Mouse (Mus musculus): ENCODE measurements at regions not wholly inside any gene's neighbourhood (a gene's known extent, or its start where the extent isn't known, plus 50 kb on each side); places are given as distances from the start of the nearest gene placed in this dataset.
A peak's percentile ranks its signal among the peaks of the same experiment; 100 is the strongest.

DNA sequence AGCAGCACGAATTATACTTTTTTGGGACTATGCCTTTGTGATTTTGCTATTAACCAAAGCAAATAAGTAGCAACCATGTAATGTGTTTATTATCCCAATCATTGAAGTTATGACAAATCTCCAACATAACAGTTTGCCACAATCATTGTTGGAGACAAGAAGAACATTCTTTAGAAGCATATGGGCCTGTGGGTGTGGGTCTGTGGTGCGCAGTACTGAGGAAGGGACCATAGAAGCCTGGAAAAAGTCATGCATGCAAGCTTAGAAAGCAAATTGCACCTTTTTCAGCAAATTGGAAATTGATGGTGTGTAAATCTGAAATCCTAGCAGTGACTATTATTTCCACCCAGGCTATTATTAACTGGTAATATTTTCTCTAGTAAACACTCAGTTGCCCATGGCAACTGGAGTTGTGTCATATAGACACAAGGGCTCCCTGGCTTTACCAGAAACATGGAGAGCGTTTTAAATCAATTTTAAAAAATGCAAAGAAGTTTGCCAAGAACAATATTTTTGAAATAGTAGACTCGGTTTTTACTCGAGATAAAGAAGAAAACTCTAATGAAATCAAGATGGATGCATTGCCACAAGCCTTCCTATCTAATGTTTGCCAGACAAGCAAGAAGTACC is 325.4 kb upstream of the N6amt1 start:
- Histone ChIP-seq H3K9me3 (no peaks in the 10 kb centered on the region), H3K4me1 (peaks cover 4% of the 10 kb centered on the region; the same call in 1 of the 2 replicates), H3K27me3 (replicated peaks) (no peaks in the 10 kb centered on the region), H3K27ac (replicated peaks) (no peak overlapping the region), H3K4me2 (no peak overlapping the region), H3K9ac (no peak overlapping the region), H3K4me3 (no peak overlapping the region), H3K36me3 (no peaks in the 10 kb centered on the region)
- 55% methylated on average over 5 of the region's 5 CpGs for WGBS
- ATAC-seq (ENCODE audit: extremely low read depth, insufficient number of reproducible peaks, low FRiP score, low TSS enrichment), result no peak

DNA sequence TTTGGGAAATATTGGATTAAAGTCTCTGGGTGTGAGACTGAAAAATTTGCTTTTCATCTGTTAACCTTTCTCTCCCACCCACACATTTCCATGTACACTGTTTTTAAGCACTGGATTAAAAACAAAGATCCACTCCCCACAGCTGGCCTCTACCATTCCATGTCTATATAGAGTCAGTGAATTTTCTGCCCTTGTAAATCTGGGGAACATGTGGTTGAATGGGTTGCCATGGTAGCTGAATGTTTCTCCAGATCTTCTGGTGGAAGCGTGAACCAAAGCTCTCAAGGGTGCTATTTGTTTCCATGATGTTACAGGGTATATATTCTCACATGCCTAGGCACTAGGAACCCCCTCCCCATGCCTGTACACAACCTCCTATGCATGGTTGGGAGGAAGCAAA is 326.4 kb upstream of the N6amt1 start:
- Histone ChIP-seq H3K27ac (replicated peaks) (no peak overlapping the region), H3K4me3 (no peak overlapping the region), H3K36me3 (no peaks in the 10 kb centered on the region), H3K9ac (no peak overlapping the region), H3K4me2 (no peak overlapping the region), H3K9me3 (no peaks in the 10 kb centered on the region), H3K27me3 (replicated peaks) (no peaks in the 10 kb centered on the region), H3K4me1 (peaks cover 4% of the 10 kb centered on the region; the same call in 1 of the 2 replicates)
- ATAC-seq (ENCODE audit: extremely low read depth, insufficient number of reproducible peaks, low FRiP score, low TSS enrichment), result no peak
- WGBS, result 61% methylated on average over 1 of the region's 1 CpGs

DNA sequence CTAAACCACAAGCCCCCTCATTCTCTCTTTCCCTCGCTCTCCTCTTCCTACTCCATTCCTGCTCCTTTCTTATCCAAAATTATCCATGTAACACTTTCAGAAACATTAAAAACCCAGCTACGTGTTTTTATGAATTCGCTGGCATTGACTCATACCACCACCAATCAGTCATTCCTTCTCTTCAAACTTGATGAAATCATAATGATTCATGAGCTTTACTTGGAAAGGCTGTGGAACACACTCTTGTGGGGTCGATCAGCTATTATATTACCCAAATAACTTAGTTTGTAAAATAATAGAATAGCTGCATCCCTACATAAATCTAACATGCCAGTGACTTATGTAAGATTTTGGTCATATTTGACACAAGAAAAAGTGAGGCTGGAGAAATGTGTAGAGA is 331.9 kb upstream of the N6amt1 start:
- 81% methylated on average over 4 of the region's 4 CpGs for WGBS
- no peak overlapping the region for H3K9ac ChIP-seq
- H3K4me2 ChIP-seq, result no peak overlapping the region
- H3K27me3 ChIP-seq (replicated peaks), result no peaks in the 10 kb centered on the region
- no peaks in the 10 kb centered on the region for H3K9me3 ChIP-seq
- no peak overlapping the region for H3K27ac ChIP-seq (replicated peaks)
- no peaks in the 10 kb centered on the region for H3K4me1 ChIP-seq
- no peak for ATAC-seq (ENCODE audit: extremely low read depth, insufficient number of reproducible peaks, low FRiP score, low TSS enrichment)
- H3K4me3 ChIP-seq, result no peak overlapping the region
- no peaks in the 10 kb centered on the region for H3K36me3 ChIP-seq

DNA sequence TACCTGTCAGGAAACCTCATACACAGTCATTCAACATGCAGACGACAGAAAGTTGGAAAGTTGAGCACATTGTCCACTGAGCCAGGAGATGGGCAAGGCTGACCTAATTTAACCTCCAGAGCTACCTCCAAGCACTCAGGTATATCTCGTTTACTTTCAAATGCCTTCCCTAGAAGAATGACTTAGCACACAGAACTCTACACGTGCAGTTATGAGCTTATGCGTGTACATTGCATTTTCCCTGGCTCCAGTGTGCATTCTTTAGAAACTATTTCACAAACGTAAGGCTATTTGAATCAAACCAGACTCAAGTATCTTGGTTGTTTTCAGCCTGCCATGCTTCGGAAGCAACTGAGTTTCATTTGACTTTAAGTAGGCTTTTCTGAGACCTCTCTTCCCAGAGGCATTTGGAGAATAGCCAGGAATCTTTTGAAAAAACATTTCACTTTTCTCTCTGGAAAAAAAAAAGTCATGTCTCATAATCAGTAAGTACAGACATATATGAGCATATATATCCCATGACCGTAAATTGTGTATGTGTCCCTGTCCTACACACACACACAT is 336.8 kb upstream of the N6amt1 start:
- Histone ChIP-seq H3K9ac (no peak overlapping the region), H3K4me2 (no peak overlapping the region), H3K27ac (replicated peaks) (peak overlapping the region; percentile 28; the same call in 1 of the 2 replicates), H3K4me3 (no peak overlapping the region), H3K9me3 (no peaks in the 10 kb centered on the region), H3K4me1 (no peaks in the 10 kb centered on the region), H3K27me3 (replicated peaks) (no peaks in the 10 kb centered on the region), H3K36me3 (no peaks in the 10 kb centered on the region)
- 68% methylated on average over 7 of the region's 7 CpGs for WGBS
- ATAC-seq (ENCODE audit: extremely low read depth, insufficient number of reproducible peaks, low FRiP score, low TSS enrichment), result no peak

DNA sequence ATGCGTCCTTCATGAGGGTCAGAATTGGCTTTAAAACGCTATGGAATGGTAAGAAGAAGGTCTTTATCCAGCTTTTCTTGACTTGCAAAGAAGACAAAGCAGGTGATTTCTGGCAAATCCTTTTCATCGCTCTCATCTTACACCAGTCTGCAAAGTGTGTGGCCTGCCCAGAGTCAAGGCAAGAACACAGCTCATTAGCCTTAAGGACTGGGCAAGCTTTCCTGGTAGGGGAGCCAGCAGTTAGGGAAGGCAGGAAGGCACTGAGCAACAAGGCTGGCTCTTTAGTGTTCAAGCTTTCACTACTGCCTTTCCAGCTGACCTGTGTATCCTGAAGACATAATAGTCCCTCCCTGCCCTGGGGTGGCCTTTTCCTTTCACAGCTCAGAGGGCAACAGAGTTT is 352.4 kb upstream of the N6amt1 start:
- ATAC-seq (ENCODE audit: extremely low read depth, insufficient number of reproducible peaks, low FRiP score, low TSS enrichment), result no peak
- 73% methylated on average over 3 of the region's 3 CpGs for WGBS

DNA sequence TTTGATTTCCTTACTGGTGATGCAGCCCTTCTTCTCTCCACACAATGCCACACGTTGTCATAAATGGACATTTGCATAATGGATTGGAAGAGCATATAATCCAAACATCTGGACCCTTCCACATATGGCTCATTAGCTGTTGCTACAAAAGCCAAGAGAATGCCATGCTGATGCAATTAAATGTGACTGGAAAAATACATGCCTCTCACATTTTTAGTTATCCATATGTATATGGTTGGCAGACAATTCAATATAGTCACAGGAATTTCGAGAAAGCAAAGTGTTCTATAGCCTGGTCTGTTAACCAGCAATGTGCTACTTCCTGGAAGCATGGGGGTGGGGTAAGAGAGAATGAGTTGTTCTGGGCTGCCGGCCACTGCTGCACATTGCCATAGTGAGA is 352.9 kb upstream of the N6amt1 start:
- H3K27ac ChIP-seq (replicated peaks), result no peak overlapping the region
- peaks cover 11% of the 10 kb centered on the region; the same call in 1 of the 2 replicates for H3K4me1 ChIP-seq
- no peak overlapping the region for H3K9ac ChIP-seq
- H3K27me3 ChIP-seq (replicated peaks), result no peaks in the 10 kb centered on the region
- no peak overlapping the region for H3K4me3 ChIP-seq
- no peaks in the 10 kb centered on the region for H3K36me3 ChIP-seq
- no peaks in the 10 kb centered on the region for H3K9me3 ChIP-seq
- H3K4me2 ChIP-seq, result no peak overlapping the region
- 56% methylated on average over 3 of the region's 3 CpGs for WGBS
- ATAC-seq (ENCODE audit: extremely low read depth, insufficient number of reproducible peaks, low FRiP score, low TSS enrichment), result no peak

More for the DNA sequence above, 352.4 kb upstream of the N6amt1 start:
- no peak overlapping the region for H3K9ac ChIP-seq
- no peak overlapping the region for H3K4me3 ChIP-seq
- H3K27me3 ChIP-seq (replicated peaks), result no peaks in the 10 kb centered on the region
- H3K27ac ChIP-seq (replicated peaks), result no peak overlapping the region
- peaks cover 11% of the 10 kb centered on the region; the same call in 1 of the 2 replicates for H3K4me1 ChIP-seq
- H3K36me3 ChIP-seq, result no peaks in the 10 kb centered on the region
- H3K4me2 ChIP-seq, result no peak overlapping the region
- no peaks in the 10 kb centered on the region for H3K9me3 ChIP-seq

DNA sequence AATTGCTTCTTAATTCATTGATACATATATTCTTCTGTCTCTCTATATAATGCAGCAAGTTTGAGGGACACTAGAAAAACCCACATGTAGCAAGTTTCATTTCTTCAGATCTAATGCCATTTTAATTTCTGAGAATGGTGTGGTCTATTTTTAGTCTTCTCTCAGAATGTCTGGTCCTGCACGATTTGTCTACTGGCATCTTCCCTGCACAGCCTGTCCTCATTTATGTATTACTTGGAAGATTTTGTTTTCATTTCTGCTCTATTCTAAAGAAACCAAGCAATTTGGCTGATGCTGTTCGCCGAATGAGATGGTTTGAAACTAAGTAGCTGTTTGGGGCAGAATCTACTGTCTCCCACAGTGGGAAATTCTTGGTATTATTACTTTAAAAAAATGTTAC is 382.3 kb upstream of the N6amt1 start:
- ATAC-seq (ENCODE audit: extremely low read depth, insufficient number of reproducible peaks, low FRiP score, low TSS enrichment), result no peak
- no peak overlapping the region for H3K4me2 ChIP-seq
- H3K27ac ChIP-seq (replicated peaks), result no peak overlapping the region
- no peaks in the 10 kb centered on the region for H3K9me3 ChIP-seq
- H3K4me3 ChIP-seq, result no peak overlapping the region
- H3K36me3 ChIP-seq, result no peaks in the 10 kb centered on the region
- no peaks in the 10 kb centered on the region for H3K27me3 ChIP-seq (replicated peaks)
- H3K4me1 ChIP-seq, result no peaks in the 10 kb centered on the region
- WGBS, result 72% methylated on average over 3 of the region's 3 CpGs
- no peak overlapping the region for H3K9ac ChIP-seq

DNA sequence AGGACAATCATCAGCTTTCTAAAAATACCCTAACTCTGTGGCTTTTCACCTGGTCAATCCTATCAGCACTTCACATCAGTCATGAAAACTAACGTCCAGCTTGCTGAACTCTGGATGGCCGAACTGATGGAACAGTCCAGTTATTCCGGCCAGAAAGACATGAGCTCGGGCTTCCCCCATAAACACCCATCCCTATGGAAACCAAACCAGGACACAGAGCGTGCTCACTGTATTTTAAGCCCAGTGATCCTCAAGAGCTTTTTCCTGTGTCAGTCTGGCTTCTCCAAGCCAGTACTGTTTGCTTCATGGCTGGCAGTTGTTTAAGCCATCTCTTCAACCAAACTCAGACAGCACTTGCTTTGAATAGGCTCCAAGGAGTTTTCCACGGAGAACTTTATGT is 404.3 kb upstream of the N6amt1 start:
- Histone ChIP-seq H3K4me3 (no peak overlapping the region), H3K36me3 (no peaks in the 10 kb centered on the region), H3K4me1 (peaks cover 4% of the 10 kb centered on the region; the same call in 1 of the 2 replicates), H3K27ac (replicated peaks) (no peak overlapping the region), H3K9ac (no peak overlapping the region), H3K4me2 (no peak overlapping the region), H3K9me3 (no peaks in the 10 kb centered on the region), H3K27me3 (replicated peaks) (no peaks in the 10 kb centered on the region)
- ATAC-seq (ENCODE audit: extremely low read depth, insufficient number of reproducible peaks, low FRiP score, low TSS enrichment), result no peak
- 48% methylated on average over 6 of the region's 6 CpGs for WGBS

DNA sequence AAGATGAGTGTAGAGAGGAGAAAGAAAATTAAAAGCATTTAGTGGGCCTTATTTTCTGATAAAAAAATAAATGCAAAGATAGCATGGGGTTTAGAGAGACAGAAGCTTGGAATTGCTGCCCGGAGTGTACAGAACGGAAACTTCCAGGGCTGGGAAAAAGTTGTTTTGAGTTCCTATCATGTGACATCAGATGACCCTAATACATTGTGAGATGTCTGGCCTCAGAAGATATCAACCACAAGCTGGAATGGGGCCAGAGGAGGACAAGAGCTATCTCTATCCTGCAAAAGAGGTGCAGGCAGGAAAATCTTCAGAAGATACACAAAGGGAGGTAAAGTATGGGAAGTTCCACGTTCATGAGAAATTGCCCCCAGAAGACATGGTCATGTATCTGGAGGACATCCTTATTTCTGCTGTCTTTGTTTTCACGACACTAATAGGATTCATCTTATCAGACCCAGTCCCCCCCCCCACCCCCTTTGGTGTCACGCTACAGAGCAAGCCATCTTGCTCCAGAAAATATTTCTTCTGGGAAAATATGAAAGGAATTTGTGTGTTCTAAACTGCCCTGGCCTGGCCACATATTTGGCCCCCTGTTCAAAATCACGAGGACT is 408.3 kb upstream of the N6amt1 start:
- Histone ChIP-seq H3K27me3 (replicated peaks) (no peaks in the 10 kb centered on the region), H3K4me3 (no peak overlapping the region), H3K9me3 (no peaks in the 10 kb centered on the region), H3K4me2 (no peak overlapping the region), H3K4me1 (peaks cover 4% of the 10 kb centered on the region; the same call in 1 of the 2 replicates), H3K27ac (replicated peaks) (peak overlapping the region; percentile 67), H3K36me3 (no peaks in the 10 kb centered on the region), H3K9ac (no peak overlapping the region)
- ATAC-seq (ENCODE audit: extremely low read depth, insufficient number of reproducible peaks, low FRiP score, low TSS enrichment), result no peak
- 42% methylated on average over 6 of the region's 6 CpGs for WGBS

DNA sequence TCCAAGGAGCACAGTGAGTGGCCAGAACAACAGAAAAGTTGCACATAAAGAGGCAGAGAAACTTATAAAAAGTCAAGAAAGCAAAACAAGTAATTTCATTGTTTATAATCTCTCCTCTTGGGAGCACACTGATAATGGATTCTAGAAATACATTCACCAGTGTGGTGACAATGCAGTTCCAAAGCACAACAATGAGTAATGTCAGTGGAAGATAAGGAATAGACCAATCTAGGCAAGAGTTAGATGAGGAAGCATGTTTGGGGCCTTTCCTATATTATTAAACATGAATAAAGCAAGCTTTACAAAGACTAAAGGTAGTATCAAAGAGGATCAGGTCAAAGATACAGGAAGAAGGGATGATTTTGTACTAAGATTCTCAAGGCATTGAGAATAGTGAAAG is 408.9 kb upstream of the N6amt1 start:
- Histone ChIP-seq H3K9ac (no peak overlapping the region), H3K9me3 (no peaks in the 10 kb centered on the region), H3K4me3 (no peak overlapping the region), H3K4me2 (no peak overlapping the region), H3K27ac (replicated peaks) (no peak overlapping the region; the same call in none of the 2 replicates), H3K4me1 (peaks cover 4% of the 10 kb centered on the region; the same call in 1 of the 2 replicates), H3K27me3 (replicated peaks) (no peaks in the 10 kb centered on the region), H3K36me3 (no peaks in the 10 kb centered on the region)
- no peak for ATAC-seq (ENCODE audit: extremely low read depth, insufficient number of reproducible peaks, low FRiP score, low TSS enrichment)

DNA sequence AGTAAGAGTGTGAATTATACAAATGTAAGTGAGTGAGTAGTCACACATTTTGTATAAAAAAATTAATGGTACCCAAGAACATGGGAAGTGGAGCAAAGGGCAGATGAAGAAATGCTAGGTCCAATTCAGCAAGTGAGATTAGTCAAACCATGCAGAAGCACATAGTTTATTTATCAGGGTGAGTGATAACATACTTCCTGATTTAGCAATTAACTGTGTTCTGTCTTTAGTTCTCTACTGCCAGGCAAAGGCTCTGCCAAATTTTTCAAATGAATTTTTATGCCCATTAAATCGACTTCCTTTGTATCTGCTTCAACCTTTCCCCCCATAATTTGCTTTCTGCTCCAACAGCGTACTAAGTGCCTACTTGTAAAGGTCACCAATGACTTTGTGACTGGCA is 419.0 kb upstream of the N6amt1 start:
- WGBS, result 65% methylated on average over 2 of the region's 2 CpGs
- no peak overlapping the region for H3K4me2 ChIP-seq
- ATAC-seq (ENCODE audit: extremely low read depth, insufficient number of reproducible peaks, low FRiP score, low TSS enrichment), result no peak
- H3K36me3 ChIP-seq, result no peaks in the 10 kb centered on the region
- no peaks in the 10 kb centered on the region for H3K27me3 ChIP-seq (replicated peaks)
- H3K27ac ChIP-seq (replicated peaks), result no peak overlapping the region
- H3K4me3 ChIP-seq, result no peak overlapping the region
- no peak overlapping the region for H3K9ac ChIP-seq
- H3K9me3 ChIP-seq, result no peaks in the 10 kb centered on the region
- no peaks in the 10 kb centered on the region for H3K4me1 ChIP-seq

DNA sequence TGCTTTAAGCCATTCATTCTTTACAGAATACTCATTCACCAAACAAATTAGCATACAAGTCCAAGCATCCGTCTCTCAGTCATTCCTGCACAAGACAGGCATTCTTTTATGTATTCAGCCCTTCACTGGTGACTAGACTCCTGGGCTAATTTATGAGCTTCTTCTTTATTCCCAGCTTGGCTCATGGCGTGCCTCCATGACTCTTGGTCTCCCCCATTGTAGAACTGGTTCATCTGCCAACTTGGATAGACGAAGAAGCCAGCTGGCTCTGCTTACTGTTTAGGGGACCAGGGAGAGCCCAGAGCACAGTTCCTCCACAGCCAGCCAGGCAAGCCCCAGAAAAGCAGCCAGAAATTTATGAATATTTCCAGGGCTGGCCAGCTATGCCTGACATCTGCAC is 421.2 kb upstream of the N6amt1 start:
- no peak overlapping the region for H3K4me3 ChIP-seq
- ATAC-seq (ENCODE audit: extremely low read depth, insufficient number of reproducible peaks, low FRiP score, low TSS enrichment), result no peak
- no peaks in the 10 kb centered on the region for H3K36me3 ChIP-seq
- no peaks in the 10 kb centered on the region for H3K4me1 ChIP-seq
- H3K9me3 ChIP-seq, result no peaks in the 10 kb centered on the region
- no peak overlapping the region for H3K4me2 ChIP-seq
- 78% methylated on average over 3 of the region's 3 CpGs for WGBS
- no peak overlapping the region for H3K9ac ChIP-seq
- H3K27me3 ChIP-seq (replicated peaks), result no peaks in the 10 kb centered on the region
- no peak overlapping the region for H3K27ac ChIP-seq (replicated peaks)

Data from heart, embryonic 13.5 days (tissue).